Mouse (Mus musculus): ENCODE data around the gene 1700020N01Rik. TPM values are rescaled to one million over a fixed set of nuclear protein-coding genes. Genes with fewer than 3 reads are reported as not detected.

Gene 1700020N01Rik
- polyA plus RNA-seq, 1 experiment from 2014 or later: not detected

DNA sequence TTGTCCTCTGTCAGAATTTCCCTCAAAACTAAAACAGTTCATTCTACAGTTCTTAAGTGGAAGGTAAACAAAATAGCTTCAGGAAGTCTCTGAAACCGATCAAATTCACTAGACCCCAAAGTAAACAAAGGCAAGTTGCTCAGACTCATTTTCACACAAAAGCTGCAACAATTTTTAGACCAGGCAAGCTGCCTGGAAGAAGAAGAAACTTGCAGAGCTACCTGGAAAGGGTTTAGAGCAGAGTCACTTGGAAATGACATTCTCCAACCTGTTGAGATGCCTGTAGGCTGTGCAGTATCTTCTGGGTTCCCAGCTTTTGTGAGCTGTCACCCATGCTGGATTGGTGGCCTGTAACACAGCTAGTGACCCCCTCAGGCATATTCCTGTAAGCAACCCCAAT, 11.4 kb upstream of the 1700020N01Rik start:
- no peak overlapping the region for H3K9ac ChIP-seq (ENCODE audit: low read length)
- no peaks in the 10 kb centered on the region for H3K4me1 ChIP-seq (replicated peaks; ENCODE audit: control insufficient read depth, insufficient read depth, low read length)
- H3K27me3 ChIP-seq (ENCODE audit: control insufficient read depth, insufficient read depth, low read length): no peaks in the 10 kb centered on the region
- H3K27ac ChIP-seq (ENCODE audit: low read depth, low read length): no peak overlapping the region
- no peaks in the 10 kb centered on the region for H3K36me3 ChIP-seq (ENCODE audit: control insufficient read depth, insufficient read depth, low read length)
- 81% methylated on average over 1 of the region's 1 CpGs for WGBS
- H3K4me2 ChIP-seq (ENCODE audit: low read depth, low read length, severe bottlenecking): no peak overlapping the region
- ATAC-seq (replicated peaks; ENCODE audit: low FRiP score): no peak
- H3K9me3 ChIP-seq (ENCODE audit: control insufficient read depth, low read length): no peaks in the 10 kb centered on the region
- no peak overlapping the region for H3K4me3 ChIP-seq (ENCODE audit: low read depth, low read length)
- DNase-seq (ENCODE audit: low spot score): no peak

DNA sequence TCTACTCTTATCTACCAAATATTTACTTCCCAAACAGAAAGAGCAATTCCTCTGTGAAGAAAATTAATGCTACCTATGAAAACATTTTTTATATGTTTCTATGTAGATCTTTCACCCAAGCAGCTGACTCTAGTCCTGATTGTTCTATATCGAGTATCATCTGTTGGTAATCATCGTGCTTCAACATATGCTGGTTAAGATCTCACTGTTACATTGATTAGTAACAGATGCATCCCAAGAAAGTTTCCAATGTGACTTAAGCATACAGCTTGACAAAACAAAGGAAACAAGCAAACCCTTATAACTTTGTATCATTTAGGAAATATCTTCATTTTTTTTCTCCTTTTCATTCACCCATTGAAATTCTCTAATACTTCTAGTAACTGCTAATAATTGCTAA, 5.9 kb upstream of the 1700020N01Rik start:
- Histone ChIP-seq H3K4me2 (ENCODE audit: low read depth, low read length, severe bottlenecking) (no peak overlapping the region), H3K36me3 (ENCODE audit: control insufficient read depth, insufficient read depth, low read length) (no peaks in the 10 kb centered on the region), H3K27me3 (ENCODE audit: control insufficient read depth, insufficient read depth, low read length) (no peaks in the 10 kb centered on the region), H3K4me1 (replicated peaks; ENCODE audit: control insufficient read depth, insufficient read depth, low read length) (no peaks in the 10 kb centered on the region), H3K9ac (ENCODE audit: low read length) (no peak overlapping the region), H3K27ac (ENCODE audit: low read depth, low read length) (no peak overlapping the region), H3K4me3 (ENCODE audit: low read depth, low read length) (no peak overlapping the region), H3K9me3 (ENCODE audit: control insufficient read depth, low read length) (no peaks in the 10 kb centered on the region)
- DNase-seq (ENCODE audit: low spot score) (no peak), ATAC-seq (replicated peaks; ENCODE audit: low FRiP score) (no peak)
- 85% methylated on average over 2 of the region's 2 CpGs for WGBS

DNA sequence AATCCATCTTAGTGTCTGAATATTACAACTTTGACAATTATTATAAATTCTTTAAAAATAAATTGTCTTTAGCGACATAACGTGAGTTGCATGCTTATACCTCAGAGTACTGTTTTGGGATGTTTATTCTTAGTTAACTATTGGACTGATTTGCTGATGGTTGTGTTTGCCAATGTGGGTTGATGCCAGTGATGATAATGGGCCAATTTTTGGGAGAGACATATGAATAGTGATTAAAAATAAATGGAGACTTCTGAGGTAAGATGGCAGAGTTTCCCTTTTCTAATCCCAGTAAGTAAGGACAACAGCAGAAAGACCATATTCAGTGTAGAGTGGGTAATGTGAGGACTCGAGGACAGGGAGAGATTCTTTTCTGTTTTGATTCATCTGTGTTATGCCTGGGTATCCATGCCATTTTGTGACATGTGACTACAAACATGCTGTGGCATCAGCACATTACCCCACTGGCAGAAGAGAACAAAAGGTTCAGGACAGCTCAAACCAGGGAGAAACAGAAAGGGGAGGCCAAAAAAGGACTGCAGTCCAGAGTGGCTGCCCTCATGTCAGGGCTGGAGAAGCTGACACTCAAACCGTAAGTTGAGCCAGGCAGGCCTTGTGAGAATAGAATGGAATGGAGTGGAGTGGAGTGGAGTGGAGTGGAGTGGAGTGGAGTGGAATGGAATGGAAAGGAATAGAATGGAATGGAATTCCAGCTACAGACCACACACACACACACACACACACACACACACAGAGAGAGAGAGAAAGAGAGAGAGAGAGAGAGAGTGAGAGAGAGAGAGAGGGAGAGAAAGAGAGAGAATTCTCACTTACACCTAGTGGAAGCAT, 4.7 kb upstream of the 1700020N01Rik start:
- ATAC-seq (replicated peaks; ENCODE audit: low FRiP score) (no peak), DNase-seq (ENCODE audit: low spot score) (no peak)
- no peaks in the 10 kb centered on the region for H3K36me3 ChIP-seq (ENCODE audit: control insufficient read depth, insufficient read depth, low read length)
- H3K4me2 ChIP-seq (ENCODE audit: low read depth, low read length, severe bottlenecking): no peak overlapping the region
- no peaks in the 10 kb centered on the region for H3K4me1 ChIP-seq (replicated peaks; ENCODE audit: control insufficient read depth, insufficient read depth, low read length)
- H3K27ac ChIP-seq (ENCODE audit: low read depth, low read length): no peak overlapping the region
- H3K27me3 ChIP-seq (ENCODE audit: control insufficient read depth, insufficient read depth, low read length): no peaks in the 10 kb centered on the region
- 81% methylated on average over 4 of the region's 4 CpGs for WGBS
- no peak overlapping the region for H3K4me3 ChIP-seq (ENCODE audit: low read depth, low read length)
- no peak overlapping the region for H3K9ac ChIP-seq (ENCODE audit: low read length)
- no peaks in the 10 kb centered on the region for H3K9me3 ChIP-seq (ENCODE audit: control insufficient read depth, low read length)

DNA sequence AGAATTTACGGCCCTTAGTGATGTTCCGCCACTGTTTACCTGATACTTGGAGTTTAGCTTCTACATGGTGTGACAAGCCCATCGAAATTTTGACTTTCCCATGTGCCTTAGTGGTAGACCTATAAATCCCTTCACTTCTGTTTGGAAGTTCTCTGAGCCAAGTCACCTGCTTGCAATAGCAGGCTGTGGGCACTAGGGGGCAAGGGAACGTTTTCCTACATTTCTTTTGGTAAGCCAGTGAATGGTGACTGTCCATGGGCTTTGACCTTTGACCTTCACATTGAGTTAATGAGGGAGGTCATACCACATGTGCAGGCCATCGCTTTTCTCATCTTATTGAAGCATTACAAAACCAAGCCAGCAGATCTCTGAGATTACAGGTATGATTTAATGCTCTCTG, 8.0 kb downstream of the 1700020N01Rik start:
- Histone ChIP-seq H3K4me3 (ENCODE audit: low read depth, low read length) (no peak overlapping the region), H3K9ac (ENCODE audit: low read length) (no peak overlapping the region), H3K27me3 (ENCODE audit: control insufficient read depth, insufficient read depth, low read length) (no peaks in the 10 kb centered on the region), H3K36me3 (ENCODE audit: control insufficient read depth, insufficient read depth, low read length) (no peaks in the 10 kb centered on the region), H3K4me2 (ENCODE audit: low read depth, low read length, severe bottlenecking) (no peak overlapping the region), H3K4me1 (replicated peaks; ENCODE audit: control insufficient read depth, insufficient read depth, low read length) (no peaks in the 10 kb centered on the region), H3K27ac (ENCODE audit: low read depth, low read length) (no peak overlapping the region), H3K9me3 (ENCODE audit: control insufficient read depth, low read length) (no peaks in the 10 kb centered on the region)
- ATAC-seq (replicated peaks; ENCODE audit: low FRiP score): no peak
- 48% methylated on average over 5 of the region's 5 CpGs for WGBS
- peak; percentile 67 for DNase-seq (ENCODE audit: low spot score)

DNA sequence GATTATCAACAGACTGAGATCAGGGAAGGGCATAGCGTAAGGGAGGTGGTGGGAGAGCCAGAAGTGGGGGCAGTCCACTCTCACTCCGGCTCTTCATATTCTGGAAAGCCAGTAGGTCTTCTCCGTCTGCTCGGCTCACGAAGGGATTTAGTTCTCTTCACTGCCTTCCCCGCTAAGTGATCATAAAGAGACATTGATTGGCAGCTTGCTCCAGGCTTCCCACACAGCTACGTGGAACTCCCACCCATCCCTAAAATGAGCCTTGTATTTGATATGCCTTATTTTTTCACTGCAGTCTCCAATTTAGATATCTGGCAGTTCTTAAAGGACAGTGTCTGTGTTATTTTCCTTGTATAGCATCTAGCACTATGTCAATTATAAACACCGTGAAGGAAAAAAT, 11.5 kb downstream of the 1700020N01Rik start:
- no peak overlapping the region for H3K9ac ChIP-seq (ENCODE audit: low read length)
- DNase-seq (ENCODE audit: low spot score) (no peak), ATAC-seq (replicated peaks; ENCODE audit: low FRiP score) (no peak)
- WGBS: 84% methylated on average over 8 of the region's 8 CpGs
- no peak overlapping the region for H3K27ac ChIP-seq (ENCODE audit: low read depth, low read length)
- no peak overlapping the region for H3K4me2 ChIP-seq (ENCODE audit: low read depth, low read length, severe bottlenecking)
- H3K4me1 ChIP-seq (replicated peaks; ENCODE audit: control insufficient read depth, insufficient read depth, low read length): no peaks in the 10 kb centered on the region
- no peaks in the 10 kb centered on the region for H3K36me3 ChIP-seq (ENCODE audit: control insufficient read depth, insufficient read depth, low read length)
- H3K4me3 ChIP-seq (ENCODE audit: low read depth, low read length): no peak overlapping the region
- no peaks in the 10 kb centered on the region for H3K9me3 ChIP-seq (ENCODE audit: control insufficient read depth, low read length)
- H3K27me3 ChIP-seq (ENCODE audit: control insufficient read depth, insufficient read depth, low read length): no peaks in the 10 kb centered on the region

DNA sequence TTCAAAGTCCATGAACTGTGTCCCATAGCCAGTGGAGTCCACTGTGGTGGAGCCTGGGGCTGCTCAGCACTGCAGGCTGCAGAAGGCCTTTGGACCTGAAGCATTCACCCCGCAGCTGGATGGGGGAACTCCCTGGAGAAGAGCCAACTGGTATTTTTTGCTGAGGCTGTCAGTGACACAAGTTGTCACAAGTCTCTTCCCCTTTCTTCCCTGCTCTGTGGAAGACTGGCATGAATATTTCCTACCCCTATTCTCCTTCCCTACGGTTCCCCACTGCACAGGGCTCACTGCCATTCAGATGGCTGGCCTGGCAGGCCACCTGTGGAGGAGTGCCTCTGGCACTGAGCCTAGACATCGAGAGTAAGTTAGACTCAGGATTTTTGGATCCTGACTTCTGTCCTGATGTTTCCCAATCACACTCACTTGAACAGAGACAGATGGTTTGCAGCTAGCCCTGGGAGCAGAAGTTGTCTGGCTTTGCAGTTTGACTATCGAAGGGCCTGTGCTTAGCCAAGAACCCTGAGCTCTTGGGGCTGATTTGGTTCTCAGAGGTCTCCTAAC, 12.1 kb downstream of the 1700020N01Rik start:
- no peak overlapping the region for H3K27ac ChIP-seq (ENCODE audit: low read depth, low read length)
- no peaks in the 10 kb centered on the region for H3K4me1 ChIP-seq (replicated peaks; ENCODE audit: control insufficient read depth, insufficient read depth, low read length)
- no peak overlapping the region for H3K4me2 ChIP-seq (ENCODE audit: low read depth, low read length, severe bottlenecking)
- no peak for DNase-seq (ENCODE audit: low spot score)
- no peaks in the 10 kb centered on the region for H3K9me3 ChIP-seq (ENCODE audit: control insufficient read depth, low read length)
- ATAC-seq (replicated peaks; ENCODE audit: low FRiP score): no peak
- WGBS: 72% methylated on average over 4 of the region's 4 CpGs
- no peak overlapping the region for H3K9ac ChIP-seq (ENCODE audit: low read length)
- H3K27me3 ChIP-seq (ENCODE audit: control insufficient read depth, insufficient read depth, low read length): no peaks in the 10 kb centered on the region
- no peak overlapping the region for H3K4me3 ChIP-seq (ENCODE audit: low read depth, low read length)
- H3K36me3 ChIP-seq (ENCODE audit: control insufficient read depth, insufficient read depth, low read length): no peaks in the 10 kb centered on the region

DNA sequence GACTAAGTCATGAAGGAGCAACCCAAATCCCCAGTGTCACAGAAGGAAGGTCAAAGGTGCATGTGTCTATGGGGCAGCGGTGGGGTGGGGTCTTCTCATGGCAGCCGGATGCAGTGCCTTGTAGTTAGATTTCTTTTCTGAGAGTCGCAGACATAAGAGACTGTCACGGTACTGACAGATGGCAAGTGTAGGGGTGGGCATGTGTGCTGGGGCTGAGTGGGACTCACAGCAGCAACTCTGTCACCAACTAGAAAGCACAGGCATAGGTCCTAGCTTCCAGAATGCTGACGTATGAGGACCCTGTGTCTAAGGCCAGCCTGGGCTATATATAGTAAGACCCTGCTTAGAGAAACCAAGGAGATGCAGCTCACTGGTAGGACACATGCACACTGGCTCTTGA, 12.7 kb downstream of the 1700020N01Rik start:
- WGBS: 74% methylated on average over 5 of the region's 5 CpGs
- Histone ChIP-seq H3K4me1 (replicated peaks; ENCODE audit: control insufficient read depth, insufficient read depth, low read length) (no peaks in the 10 kb centered on the region), H3K27ac (ENCODE audit: low read depth, low read length) (no peak overlapping the region), H3K4me3 (ENCODE audit: low read depth, low read length) (no peak overlapping the region), H3K27me3 (ENCODE audit: control insufficient read depth, insufficient read depth, low read length) (no peaks in the 10 kb centered on the region), H3K36me3 (ENCODE audit: control insufficient read depth, insufficient read depth, low read length) (no peaks in the 10 kb centered on the region), H3K9me3 (ENCODE audit: control insufficient read depth, low read length) (no peaks in the 10 kb centered on the region), H3K9ac (ENCODE audit: low read length) (no peak overlapping the region), H3K4me2 (ENCODE audit: low read depth, low read length, severe bottlenecking) (no peak overlapping the region)
- DNase-seq (ENCODE audit: low spot score): no peak
- ATAC-seq (replicated peaks; ENCODE audit: low FRiP score): no peak

DNA sequence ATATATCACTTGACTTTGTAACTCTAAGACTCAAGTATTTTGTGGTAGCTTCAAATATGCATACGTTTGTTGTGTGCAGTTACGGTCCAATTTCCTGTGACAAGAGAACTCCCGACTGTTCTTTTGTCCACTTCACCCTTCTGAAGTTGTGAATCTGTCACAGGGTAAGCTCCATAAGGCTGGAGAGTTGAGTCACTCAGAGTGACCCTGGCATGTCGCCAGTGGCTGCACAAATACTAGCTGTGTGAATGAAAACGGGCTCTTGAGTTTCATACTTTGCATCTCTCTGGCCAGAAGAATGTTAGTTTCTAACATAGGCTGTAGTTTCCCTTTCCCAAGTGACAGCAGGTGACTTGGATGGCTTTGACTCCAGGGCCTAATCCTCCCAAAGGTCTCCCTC, 14.0 kb downstream of the 1700020N01Rik start:
- no peak for DNase-seq (ENCODE audit: low spot score)
- no peaks in the 10 kb centered on the region for H3K36me3 ChIP-seq (ENCODE audit: control insufficient read depth, insufficient read depth, low read length)
- WGBS: 81% methylated on average over 5 of the region's 5 CpGs

DNA sequence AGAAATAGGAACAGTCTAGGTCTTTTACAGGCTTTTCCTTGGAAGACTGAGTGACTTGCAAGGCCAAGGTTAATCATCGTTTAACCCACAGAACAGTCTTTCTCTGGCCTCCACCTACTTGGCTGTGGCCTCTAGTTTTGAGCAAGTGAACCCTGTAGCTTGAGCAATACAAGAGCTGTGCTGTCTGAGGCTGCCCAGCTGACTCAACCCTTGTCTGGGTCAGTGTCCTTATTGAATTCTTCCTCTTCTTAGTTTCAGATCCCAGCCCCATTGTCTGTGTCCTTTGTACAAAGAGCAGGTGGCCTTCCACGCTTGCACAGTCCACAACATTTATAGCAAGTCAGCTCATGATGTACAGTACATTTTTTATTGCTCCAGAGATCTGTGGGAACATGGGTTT, 16.6 kb downstream of the 1700020N01Rik start:
- H3K9me3 ChIP-seq (ENCODE audit: control insufficient read depth, low read length): no peaks in the 10 kb centered on the region
- no peak overlapping the region for H3K4me3 ChIP-seq (ENCODE audit: low read depth, low read length)
- DNase-seq (ENCODE audit: low spot score): no peak
- no peak overlapping the region for H3K9ac ChIP-seq (ENCODE audit: low read length)
- ATAC-seq (replicated peaks; ENCODE audit: low FRiP score): no peak
- no peaks in the 10 kb centered on the region for H3K27me3 ChIP-seq (ENCODE audit: control insufficient read depth, insufficient read depth, low read length)
- no peaks in the 10 kb centered on the region for H3K4me1 ChIP-seq (replicated peaks; ENCODE audit: control insufficient read depth, insufficient read depth, low read length)
- no peak overlapping the region for H3K4me2 ChIP-seq (ENCODE audit: low read depth, low read length, severe bottlenecking)
- no peaks in the 10 kb centered on the region for H3K36me3 ChIP-seq (ENCODE audit: control insufficient read depth, insufficient read depth, low read length)
- H3K27ac ChIP-seq (ENCODE audit: low read depth, low read length): no peak overlapping the region
- 80% methylated on average over 2 of the region's 2 CpGs for WGBS

More for the DNA sequence above, 14.0 kb downstream of the 1700020N01Rik start:
- Histone ChIP-seq H3K4me1 (replicated peaks; ENCODE audit: control insufficient read depth, insufficient read depth, low read length) (no peaks in the 10 kb centered on the region), H3K4me2 (ENCODE audit: low read depth, low read length, severe bottlenecking) (no peak overlapping the region), H3K27ac (ENCODE audit: low read depth, low read length) (no peak overlapping the region), H3K9me3 (ENCODE audit: control insufficient read depth, low read length) (no peaks in the 10 kb centered on the region), H3K4me3 (ENCODE audit: low read depth, low read length) (no peak overlapping the region), H3K27me3 (ENCODE audit: control insufficient read depth, insufficient read depth, low read length) (no peaks in the 10 kb centered on the region), H3K9ac (ENCODE audit: low read length) (no peak overlapping the region)
- ATAC-seq (replicated peaks; ENCODE audit: low FRiP score): no peak
